Mouse (Mus musculus): ENCODE measurements around the gene AU040320. TPM values are rescaled to one million over a fixed set of nuclear protein-coding genes. Genes with fewer than 3 reads are reported as not detected.

Gene AU040320
- polyA plus RNA-seq, 1 experiment from 2014 or later = 31.4 TPM

GRCm38 (mm10) chr4:126752608-126753141, 669 bp upstream of the AU040320 start:
- H3K27ac ChIP-seq = peak overlapping the region; percentile 98
- H3K4me3 ChIP-seq = peak overlapping the region; percentile 76
- H3K27me3 ChIP-seq (ENCODE audit: insufficient read depth, poor library complexity, severe bottlenecking) = no peaks in the 10 kb centered on the region
- peak; percentile 62 for DNase-seq (ENCODE audit: low spot score)
- H3K36me3 ChIP-seq = peaks cover 44% of the 10 kb centered on the region
- under 1% methylated on average over 23 of the region's 23 CpGs for WGBS
- no peaks in the 10 kb centered on the region for H3K9me3 ChIP-seq
- H3K4me1 ChIP-seq (replicated peaks) = peaks cover 52% of the 10 kb centered on the region

- DNase-seq (ENCODE audit: low spot score) = no peak
- peaks cover 42% of the 10 kb centered on the region for H3K4me1 ChIP-seq (replicated peaks)
- WGBS = under 1% methylated on average over 12 of the region's 12 CpGs
These were observed 877 bp downstream of the AU040320 start for GRCm38 (mm10) chr4:126754231-126754611.

GRCm38 (mm10) chr4:126754736-126755374, 1.5 kb downstream of the AU040320 start:
- H3K4me3 ChIP-seq = peak overlapping the region; percentile 76
- no peak overlapping the region for H3K27ac ChIP-seq
- H3K9me3 ChIP-seq = no peaks in the 10 kb centered on the region
- peaks cover 38% of the 10 kb centered on the region for H3K36me3 ChIP-seq
- no peaks in the 10 kb centered on the region for H3K27me3 ChIP-seq (ENCODE audit: insufficient read depth, poor library complexity, severe bottlenecking)
- WGBS = 60% methylated on average over 12 of the region's 12 CpGs
- no peak for DNase-seq (ENCODE audit: low spot score)
- H3K4me1 ChIP-seq (replicated peaks) = peaks cover 36% of the 10 kb centered on the region

More at GRCm38 (mm10) chr4:126754231-126754611, 877 bp downstream of the AU040320 start:
- Histone ChIP-seq H3K4me3 (peak overlapping the region; percentile 76), H3K27ac (peak overlapping the region; percentile 98), H3K36me3 (peaks cover 38% of the 10 kb centered on the region), H3K27me3 (ENCODE audit: insufficient read depth, poor library complexity, severe bottlenecking) (no peaks in the 10 kb centered on the region), H3K9me3 (no peaks in the 10 kb centered on the region)

- no peak for DNase-seq (ENCODE audit: low spot score)
- Histone ChIP-seq H3K4me1 (replicated peaks) (peaks cover 20% of the 10 kb centered on the region), H3K4me3 (no peak overlapping the region), H3K27ac (no peak overlapping the region), H3K36me3 (peaks cover 42% of the 10 kb centered on the region), H3K9me3 (no peaks in the 10 kb centered on the region), H3K27me3 (ENCODE audit: insufficient read depth, poor library complexity, severe bottlenecking) (no peaks in the 10 kb centered on the region)
- WGBS = 92% methylated on average over 4 of the region's 4 CpGs
These were observed 3.4 kb downstream of the AU040320 start for GRCm38 (mm10) chr4:126756766-126757165.

GRCm38 (mm10) chr4:126758299-126758698, 5.0 kb downstream of the AU040320 start:
- no peak overlapping the region for H3K4me3 ChIP-seq
- WGBS = 87% methylated on average over 5 of the region's 5 CpGs
- no peaks in the 10 kb centered on the region for H3K27me3 ChIP-seq (ENCODE audit: insufficient read depth, poor library complexity, severe bottlenecking)
- peaks cover 11% of the 10 kb centered on the region for H3K4me1 ChIP-seq (replicated peaks)
- peaks cover 52% of the 10 kb centered on the region for H3K36me3 ChIP-seq
- no peak overlapping the region for H3K27ac ChIP-seq
- no peak for DNase-seq (ENCODE audit: low spot score)
- H3K9me3 ChIP-seq = no peaks in the 10 kb centered on the region

GRCm38 (mm10) chr4:126759435-126759834, 6.1 kb downstream of the AU040320 start:
- Histone ChIP-seq H3K4me3 (no peak overlapping the region), H3K36me3 (peaks cover 56% of the 10 kb centered on the region), H3K4me1 (replicated peaks) (peaks cover 8% of the 10 kb centered on the region), H3K9me3 (no peaks in the 10 kb centered on the region), H3K27me3 (ENCODE audit: insufficient read depth, poor library complexity, severe bottlenecking) (no peaks in the 10 kb centered on the region), H3K27ac (no peak overlapping the region)
- DNase-seq (ENCODE audit: low spot score) = no peak
- 88% methylated on average over 2 of the region's 2 CpGs for WGBS

GRCm38 (mm10) chr4:126762586-126763359, 9.4 kb downstream of the AU040320 start:
- Histone ChIP-seq H3K4me1 (replicated peaks) (no peaks in the 10 kb centered on the region), H3K36me3 (peaks cover 44% of the 10 kb centered on the region), H3K27me3 (ENCODE audit: insufficient read depth, poor library complexity, severe bottlenecking) (no peaks in the 10 kb centered on the region), H3K9me3 (no peaks in the 10 kb centered on the region), H3K4me3 (no peak overlapping the region), H3K27ac (no peak overlapping the region)
- 83% methylated on average over 11 of the region's 11 CpGs for WGBS
- no peak for DNase-seq (ENCODE audit: low spot score)

GRCm38 (mm10) chr4:126763483-126763882, 10.1 kb downstream of the AU040320 start:
- no peaks in the 10 kb centered on the region for H3K4me1 ChIP-seq (replicated peaks)
- H3K4me3 ChIP-seq = no peak overlapping the region
- H3K9me3 ChIP-seq = no peaks in the 10 kb centered on the region
- WGBS = 89% methylated on average over 2 of the region's 2 CpGs
- no peak overlapping the region for H3K27ac ChIP-seq
- H3K36me3 ChIP-seq = peaks cover 41% of the 10 kb centered on the region
- H3K27me3 ChIP-seq (ENCODE audit: insufficient read depth, poor library complexity, severe bottlenecking) = no peaks in the 10 kb centered on the region
- DNase-seq (ENCODE audit: low spot score) = no peak

- H3K27ac ChIP-seq = no peak overlapping the region
- no peaks in the 10 kb centered on the region for H3K27me3 ChIP-seq (ENCODE audit: insufficient read depth, poor library complexity, severe bottlenecking)
- H3K36me3 ChIP-seq = peaks cover 21% of the 10 kb centered on the region
- 90% methylated on average over 9 of the region's 9 CpGs for WGBS
- H3K4me1 ChIP-seq (replicated peaks) = no peaks in the 10 kb centered on the region
- H3K4me3 ChIP-seq = no peak overlapping the region
- no peaks in the 10 kb centered on the region for H3K9me3 ChIP-seq
- no peak for DNase-seq (ENCODE audit: low spot score)
These were observed 16.6 kb downstream of the AU040320 start for GRCm38 (mm10) chr4:126769800-126770563.

GRCm38 (mm10) chr4:126770831-126771230, 17.5 kb downstream of the AU040320 start:
- DNase-seq (ENCODE audit: low spot score) = no peak
- no peaks in the 10 kb centered on the region for H3K4me1 ChIP-seq (replicated peaks)
- no peak overlapping the region for H3K4me3 ChIP-seq
- no peaks in the 10 kb centered on the region for H3K9me3 ChIP-seq
- 89% methylated on average over 4 of the region's 4 CpGs for WGBS
- H3K27ac ChIP-seq = no peak overlapping the region
- no peaks in the 10 kb centered on the region for H3K27me3 ChIP-seq (ENCODE audit: insufficient read depth, poor library complexity, severe bottlenecking)
- peaks cover 21% of the 10 kb centered on the region for H3K36me3 ChIP-seq

GRCm38 (mm10) chr4:126773871-126774270, 20.5 kb downstream of the AU040320 start:
- H3K4me3 ChIP-seq = no peak overlapping the region
- DNase-seq (ENCODE audit: low spot score) = no peak
- H3K27me3 ChIP-seq (ENCODE audit: insufficient read depth, poor library complexity, severe bottlenecking) = no peaks in the 10 kb centered on the region
- no peak overlapping the region for H3K27ac ChIP-seq
- 94% methylated on average over 6 of the region's 6 CpGs for WGBS
- H3K4me1 ChIP-seq (replicated peaks) = peaks cover 3% of the 10 kb centered on the region
- no peaks in the 10 kb centered on the region for H3K9me3 ChIP-seq
- H3K36me3 ChIP-seq = peaks cover 15% of the 10 kb centered on the region; the same call in 1 of the 2 replicates

- H3K27me3 ChIP-seq (ENCODE audit: insufficient read depth, poor library complexity, severe bottlenecking) = no peaks in the 10 kb centered on the region
- 81% methylated on average over 1 of the region's 1 CpGs for WGBS
- H3K36me3 ChIP-seq = peaks cover 9% of the 10 kb centered on the region; the same call in 1 of the 2 replicates
- no peak for DNase-seq (ENCODE audit: low spot score)
- H3K9me3 ChIP-seq = no peaks in the 10 kb centered on the region
- peaks cover 16% of the 10 kb centered on the region for H3K4me1 ChIP-seq (replicated peaks)
- H3K4me3 ChIP-seq = no peak overlapping the region
- H3K27ac ChIP-seq = no peak overlapping the region
These were observed 21.8 kb downstream of the AU040320 start for GRCm38 (mm10) chr4:126775182-126775581.

Measured in hindbrain, embryonic 10.5 days (tissue).